Mouse (Mus musculus) frontal cortex, postnatal 36 days (tissue): ENCODE data around the gene Calr4.

Experiments
- DNase-seq, 2 experiments: peaks; one replicate each; pipeline ENCODE4 v3.0.0; 2022; ENCODE audit warnings: low spot score in 2 of 2

The Calr4 gene

GRCm38 (mm10) chr4:109236186-109236879 is 2.0 kb downstream of the Calr4 start:
- DNase-seq = no peak

GRCm38 (mm10) chr4:109238428-109239268 is 4.4 kb downstream of the Calr4 start:
- peak in 1 of 2 experiments; percentile 22 for DNase-seq

- DNase-seq = no peak
Measured at GRCm38 (mm10) chr4:109241221-109241620, 6.9 kb downstream of the Calr4 start.

GRCm38 (mm10) chr4:109241934-109242333 is 7.6 kb downstream of the Calr4 start:
- DNase-seq = no peak

- no peak for DNase-seq
Measured at GRCm38 (mm10) chr4:109244506-109244905, 10.2 kb downstream of the Calr4 start.

GRCm38 (mm10) chr4:109245016-109245620 is 10.8 kb downstream of the Calr4 start:
- DNase-seq = no peak

GRCm38 (mm10) chr4:109251605-109252004 is 17.3 kb downstream of the Calr4 start:
- no peak for DNase-seq

- no peak for DNase-seq
Measured at GRCm38 (mm10) chr4:109252199-109252598, 17.9 kb downstream of the Calr4 start.

- no peak for DNase-seq
Measured at GRCm38 (mm10) chr4:109253664-109254151, 19.4 kb downstream of the Calr4 start.

- no peak for DNase-seq
Measured at GRCm38 (mm10) chr4:109254511-109254910, 20.2 kb downstream of the Calr4 start.

GRCm38 (mm10) chr4:109255321-109255720 is 21.0 kb downstream of the Calr4 start:
- no peak for DNase-seq

GRCm38 (mm10) chr4:109255727-109256417 is 21.6 kb downstream of the Calr4 start:
- no peak for DNase-seq

GRCm38 (mm10) chr4:109256791-109257190 is 22.5 kb downstream of the Calr4 start:
- DNase-seq = no peak

- no peak for DNase-seq
Measured at GRCm38 (mm10) chr4:109257639-109258038, 23.4 kb downstream of the Calr4 start.

- DNase-seq = no peak
Measured at GRCm38 (mm10) chr4:109262068-109262467, 27.8 kb downstream of the Calr4 start.

GRCm38 (mm10) chr4:109266056-109266455 is 31.8 kb downstream of the Calr4 start:
- DNase-seq = no peak

- no peak for DNase-seq
Measured at GRCm38 (mm10) chr4:109266744-109267143, 32.5 kb downstream of the Calr4 start.

- no peak for DNase-seq
Measured at GRCm38 (mm10) chr4:109267452-109267851, 33.2 kb downstream of the Calr4 start.

- peak in 1 of 2 experiments; percentile 3 for DNase-seq
Measured at GRCm38 (mm10) chr4:109268903-109269302, 34.6 kb downstream of the Calr4 start.

GRCm38 (mm10) chr4:109271803-109272202 is 37.5 kb downstream of the Calr4 start:
- DNase-seq = no peak

- DNase-seq = no peak
Measured at GRCm38 (mm10) chr4:109273586-109274240, 39.4 kb downstream of the Calr4 start.
